Mouse (Mus musculus) hematopoietic stem cell, adult 5-6 weeks (primary cell): Measurements from ENCODE around the gene Fxyd7. TPM values are rescaled to one million over a fixed set of nuclear protein-coding genes. Genes with fewer than 3 reads are reported as not detected.

Experiments used
- ATAC-seq, 2 experiments: fragments of 125-278 bp in 1 of 2; replicated peaks in 1 of 2; 2 replicates each; pipeline ENCODE4 v1.8.0; 2016 to 2017; ENCODE audit warnings: inconsistent platforms in 2 of 2, mild to moderate bottlenecking in 2 of 2, moderate number of reproducible peaks in 2 of 2, low read depth in 1 of 2, moderate TSS enrichment in 1 of 2; ENCODE audit not compliant: low FRiP score in 2 of 2, poor library complexity in 2 of 2, severe bottlenecking in 2 of 2, insufficient read depth in 1 of 2, low TSS enrichment in 1 of 2
- total RNA-seq: library from RNA; stranded (forward); fragments of 172-1452, 232-1000 nt; gene quantifications from 2 replicates; pipeline ENCODE4 v1.2.3, GENCODE M21; 2017

Gene Fxyd7
- total RNA-seq, 1 experiment from 2014 or later: 2.2 TPM

- no peak for ATAC-seq
Observed at GRCm38 (mm10) chr7:31056448-31056847, 5.2 kb upstream of the Fxyd7 start.

- no peak for ATAC-seq
Observed at GRCm38 (mm10) chr7:31055883-31056282, 4.6 kb upstream of the Fxyd7 start.

DNA sequence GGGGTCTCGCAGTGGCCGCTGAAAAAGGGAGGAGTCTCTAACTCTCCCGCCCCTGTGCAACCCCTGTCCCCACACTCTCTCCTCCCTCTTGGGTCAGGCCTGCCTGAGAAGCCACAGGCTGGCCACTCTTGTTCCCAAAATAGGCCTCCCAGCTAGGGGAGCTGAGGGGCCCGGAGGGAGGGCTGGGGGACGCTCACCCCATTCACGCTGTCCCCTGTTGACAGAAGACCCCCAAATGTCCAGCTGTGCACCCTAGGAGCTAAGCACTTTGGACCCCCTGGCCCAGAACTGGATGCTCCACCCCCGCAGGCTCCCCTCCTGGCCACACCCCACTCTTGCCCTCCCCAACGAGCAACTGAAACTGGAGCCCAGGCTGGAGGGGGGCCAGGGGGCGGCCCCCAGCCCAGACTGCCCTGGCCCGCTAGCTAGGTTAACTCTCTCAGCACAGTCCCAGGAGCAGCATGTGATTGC is 4.1 kb upstream of the Fxyd7 start:
- ATAC-seq: no peak

- no peak for ATAC-seq
Observed at GRCm38 (mm10) chr7:31054661-31055320, 3.5 kb upstream of the Fxyd7 start.

DNA sequence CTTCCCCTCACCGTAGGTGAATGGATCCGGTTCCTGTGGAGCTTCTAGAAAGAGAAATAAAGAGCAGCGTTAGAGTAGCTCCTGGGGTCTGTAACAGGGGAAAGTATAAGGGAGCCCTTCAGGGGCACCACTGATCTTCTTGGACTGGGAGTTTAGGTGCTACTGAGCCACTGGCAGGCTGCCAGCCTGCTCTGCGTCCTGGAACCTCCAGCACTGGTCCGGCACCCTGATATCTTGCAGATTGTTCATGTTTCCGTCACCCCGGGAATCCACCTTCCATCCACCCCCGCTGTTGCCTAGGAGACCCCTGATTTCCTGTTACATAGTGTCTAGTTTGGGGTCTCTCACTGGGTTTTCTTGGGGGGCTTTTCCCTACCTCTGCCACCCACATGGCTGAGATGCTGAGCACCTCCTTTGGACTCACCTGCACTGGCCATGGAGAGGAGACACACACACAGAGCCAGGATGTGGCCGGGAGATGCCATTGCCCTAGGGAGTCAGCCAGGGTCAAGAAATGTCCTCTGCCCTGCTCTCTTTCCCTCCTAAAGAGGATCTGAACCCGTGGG is 2.7 kb upstream of the Fxyd7 start:
- ATAC-seq: no peak

DNA sequence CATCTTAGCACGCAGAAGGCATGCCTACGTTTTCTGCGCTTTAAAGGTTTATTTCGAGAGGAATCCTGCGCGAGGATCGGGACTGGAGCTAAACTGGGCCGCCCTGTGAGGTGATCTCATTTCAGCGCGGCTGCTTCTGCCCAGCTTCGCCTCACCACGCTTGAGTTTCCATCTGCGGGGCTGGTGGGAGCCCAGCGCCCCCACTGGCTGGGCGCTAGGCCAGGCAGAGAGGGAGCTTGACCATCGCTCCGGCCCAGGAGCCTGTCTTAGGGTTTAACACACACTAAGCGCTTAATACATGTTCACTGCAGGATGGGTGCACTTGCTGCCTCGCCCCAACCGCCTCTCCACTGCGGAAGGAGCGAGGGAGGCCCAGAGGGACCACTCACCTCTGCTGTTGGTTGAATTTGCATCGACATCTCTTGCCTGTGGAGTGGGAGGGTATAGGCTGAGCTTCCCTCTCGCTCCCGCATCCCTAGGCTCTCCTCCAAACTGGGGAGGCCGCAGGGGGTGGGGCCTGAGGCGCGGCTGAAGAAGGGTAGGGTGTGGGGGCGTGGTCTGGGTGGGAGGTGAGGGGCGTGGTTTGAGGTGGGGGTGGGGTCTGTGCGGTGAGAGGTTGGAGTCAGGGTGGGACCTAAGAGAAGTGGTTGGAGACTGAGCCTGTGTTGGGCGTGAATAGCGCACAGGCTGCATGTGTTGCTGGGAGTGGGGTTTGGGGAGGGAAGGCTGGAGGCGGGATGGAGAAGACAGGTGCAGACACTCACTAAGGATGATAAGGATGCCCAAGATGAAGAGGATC is 1.6 kb upstream of the Fxyd7 start:
- peak; percentile 13 to 17; a peak in 3 of 4 replicates for ATAC-seq

- ATAC-seq: no peak
Observed at GRCm38 (mm10) chr7:31052251-31052635, 976 bp upstream of the Fxyd7 start.

GRCm38 (mm10) chr7:31050921-31051320 is 346 bp downstream of the Fxyd7 start:
- no peak for ATAC-seq

DNA sequence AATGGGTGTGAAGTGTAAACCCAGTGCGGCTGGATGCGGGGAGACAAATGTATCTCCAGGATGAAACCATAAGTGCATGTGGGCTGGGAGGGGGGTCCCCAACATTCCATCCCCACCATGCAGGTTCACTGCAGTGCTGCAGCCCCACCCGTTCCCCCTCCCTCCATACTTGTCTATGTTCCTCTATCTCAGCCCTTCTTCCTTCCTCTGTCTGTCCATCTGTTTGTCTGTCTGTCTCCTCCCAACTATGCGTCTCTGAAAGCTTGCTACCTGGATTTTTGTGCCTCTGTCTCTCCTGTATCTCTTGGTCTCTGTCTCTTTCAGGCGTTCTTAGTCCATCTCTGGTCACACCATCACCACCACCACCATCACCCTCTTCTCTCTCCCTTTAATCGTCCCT is 780 bp downstream of the Fxyd7 start:
- no peak for ATAC-seq

GRCm38 (mm10) chr7:31049846-31050281 is 1.4 kb downstream of the Fxyd7 start:
- ATAC-seq: no peak

DNA sequence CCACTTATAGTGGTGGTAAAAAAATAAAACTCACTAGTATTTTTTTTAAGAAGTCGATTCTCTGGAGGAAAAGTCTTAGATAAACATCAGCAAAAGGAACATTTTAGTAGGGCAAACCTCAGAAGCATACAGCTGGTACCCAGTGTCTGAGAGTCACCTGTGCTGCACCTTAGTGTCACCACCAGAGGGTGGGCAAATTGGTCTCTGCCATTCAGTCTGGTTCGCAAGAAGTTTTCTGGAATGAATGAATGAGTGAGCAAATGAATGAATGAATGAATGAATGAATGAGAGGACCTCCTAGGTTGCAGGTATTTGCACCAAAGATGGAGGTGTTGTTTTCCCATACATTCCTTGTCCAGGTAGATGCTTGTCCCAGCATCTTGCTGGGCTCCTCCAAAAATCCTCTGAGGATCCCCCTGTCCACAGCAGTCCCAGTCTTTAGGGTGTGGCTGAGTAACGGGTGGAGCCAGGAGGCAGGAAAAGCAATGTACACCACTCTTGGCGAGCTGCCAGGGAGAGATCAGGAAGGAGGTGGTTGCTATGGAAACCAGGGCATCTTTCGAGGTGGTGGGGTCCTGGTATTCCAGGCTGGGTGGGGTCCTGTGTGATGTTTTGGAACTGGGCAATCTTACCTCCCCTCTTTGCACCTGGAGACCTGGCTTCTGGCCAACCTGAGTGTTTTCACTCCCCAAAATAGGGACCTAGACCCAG is 2.0 kb downstream of the Fxyd7 start:
- ATAC-seq: no peak

- ATAC-seq: no peak
Observed at GRCm38 (mm10) chr7:31042431-31042910, 8.8 kb downstream of the Fxyd7 start, which contains the start of gene Fxyd5. Gene Fxyd5 (minus strand): TSS chr7:31042481.

GRCm38 (mm10) chr7:31041662-31042315 is 9.5 kb downstream of the Fxyd7 start:
- peak; percentile 86 to 92 for ATAC-seq

- no peak for ATAC-seq
Observed at GRCm38 (mm10) chr7:31041023-31041407, 10.3 kb downstream of the Fxyd7 start.

- no peak for ATAC-seq
Observed at GRCm38 (mm10) chr7:31040281-31041022, 10.8 kb downstream of the Fxyd7 start.

DNA sequence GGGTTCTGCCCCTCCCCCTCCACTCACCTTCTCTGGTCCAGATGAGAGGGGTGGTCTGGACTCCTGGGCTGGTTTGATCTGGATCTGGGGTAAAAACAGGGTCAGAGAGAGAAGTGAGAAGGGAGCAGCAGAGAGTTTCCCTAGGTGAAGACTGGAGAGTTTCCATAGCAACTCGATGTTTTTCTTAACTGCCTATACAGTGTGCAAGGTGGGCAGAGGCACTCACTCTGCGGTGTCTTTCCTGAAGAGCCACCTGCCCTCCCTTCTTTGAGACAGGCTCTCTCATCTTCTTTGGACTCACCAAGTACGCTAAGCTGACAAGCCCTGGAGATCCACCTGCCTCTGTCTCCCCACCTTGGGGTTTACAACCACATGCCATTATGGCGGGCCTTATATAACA is 12.3 kb downstream of the Fxyd7 start:
- no peak for ATAC-seq

DNA sequence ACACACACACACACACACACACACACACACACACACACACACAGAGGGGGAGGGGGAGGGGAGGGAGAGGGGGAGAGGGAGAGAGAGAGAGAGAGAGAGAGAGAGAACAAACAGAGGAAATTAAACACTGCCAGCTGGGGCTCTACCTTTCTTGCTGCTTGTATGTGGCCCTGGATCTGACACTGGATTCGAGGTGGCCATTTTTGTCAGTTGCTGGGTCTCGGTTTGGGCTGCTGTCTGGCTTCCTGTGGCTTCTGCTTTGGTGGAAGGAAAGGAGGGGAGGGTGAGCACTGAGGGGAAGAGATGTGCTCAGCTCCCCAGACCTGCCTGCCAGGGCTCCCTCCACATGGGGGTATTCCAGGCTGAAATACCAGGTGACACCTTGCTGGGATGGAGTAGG is 13.6 kb downstream of the Fxyd7 start:
- no peak for ATAC-seq
